Mouse (Mus musculus) limb, embryonic 15.5 days (tissue): Measurements from ENCODE around the gene Epyc. TPM values are rescaled to one million over a fixed set of nuclear protein-coding genes. Genes with fewer than 3 reads are reported as not detected.

Source experiments
- ATAC-seq: fragments of 200-750 bp; cut with Nextera tagmentation; 2 replicates; pipeline ENCODE4 v1.8.0; 2017; ENCODE audit warnings: low read depth, moderate TSS enrichment; ENCODE audit not compliant: insufficient number of reproducible peaks, low FRiP score, low TSS enrichment
- H3K27ac ChIP-seq: fragments of 300-500 bp; sonication (generic); 2 replicates; pipeline ENCODE4 v1.5.1; 2015; ENCODE audit warnings: moderate library complexity, mild to moderate bottlenecking, inconsistent platforms
- H3K27me3 ChIP-seq: fragments of 300-500 bp; sonication (generic); 2 replicates; pipeline ENCODE4 v1.6.1; 2015; ENCODE audit warnings: inconsistent platforms
- H3K36me3 ChIP-seq: fragments of 300-500 bp; sonication (generic); 2 replicates; pipeline ENCODE4 v1.6.1; 2015; ENCODE audit warnings: inconsistent platforms
- H3K4me1 ChIP-seq: fragments of 300-500 bp; sonication (generic); 2 replicates; pipeline ENCODE4 v1.6.1; 2015; ENCODE audit warnings: inconsistent platforms
- H3K4me2 ChIP-seq: fragments of 300-500 bp; sonication (generic); 2 replicates; pipeline ENCODE4 v1.6.1; 2015; ENCODE audit warnings: mild to moderate bottlenecking, inconsistent platforms
- H3K4me3 ChIP-seq: fragments of 300-500 bp; sonication (generic); 2 replicates; pipeline ENCODE4 v1.5.1; 2015; ENCODE audit warnings: mild to moderate bottlenecking, inconsistent platforms
- H3K9ac ChIP-seq: fragments of 300-500 bp; sonication (generic); 2 replicates; pipeline ENCODE4 v1.6.1; 2015; ENCODE audit warnings: inconsistent platforms
- H3K9me3 ChIP-seq: fragments of 300-500 bp; sonication (generic); 2 replicates; pipeline ENCODE4 v1.6.1; 2016; ENCODE audit warnings: inconsistent platforms
- WGBS: fragments of 180-500 bp; shearing (Covaris S2); methylation state at CpG from one replicate; pipeline ENCODE4 v1.1.7; 2015; 5-methylcytosine and 5-hydroxymethylcytosine counted together
- polyA plus RNA-seq: library from polyadenylated mRNA; unstranded; fragments of >200 nt; fragmentation: Nextera tagmentation; extraction: Ambion mirVana; gene quantifications from 2 replicates; pipeline ENCODE4 v1.2.1, GENCODE M21; 2015

Epyc gene
- polyA plus RNA-seq, 1 experiment from 2014 or later: 53.5 TPM

GRCm38 (mm10) chr10:97668656-97669055, 24.8 kb downstream of the Epyc start:
- Histone ChIP-seq H3K4me3 (no peak overlapping the region), H3K27ac (peak overlapping the region; percentile 79), H3K27me3 (no peaks in the 10 kb centered on the region), H3K36me3 (no peaks in the 10 kb centered on the region), H3K9me3 (no peaks in the 10 kb centered on the region), H3K4me1 (peaks cover 3% of the 10 kb centered on the region; the same call in 1 of the 2 replicates), H3K9ac (no peak overlapping the region), H3K4me2 (no peak overlapping the region)
- ATAC-seq: peak; percentile 55; the same call in 1 of the 2 replicates
- 43% methylated on average over 4 of the region's 4 CpGs for WGBS

GRCm38 (mm10) chr10:97670202-97670601, 26.3 kb downstream of the Epyc start:
- no peak overlapping the region for H3K27ac ChIP-seq
- no peaks in the 10 kb centered on the region for H3K9me3 ChIP-seq
- no peak overlapping the region for H3K9ac ChIP-seq
- ATAC-seq: no peak
- WGBS: 46% methylated on average over 4 of the region's 4 CpGs
- H3K4me1 ChIP-seq: peaks cover 3% of the 10 kb centered on the region; the same call in 1 of the 2 replicates
- no peak overlapping the region for H3K4me2 ChIP-seq
- no peak overlapping the region for H3K4me3 ChIP-seq
- H3K27me3 ChIP-seq: no peaks in the 10 kb centered on the region
- H3K36me3 ChIP-seq: no peaks in the 10 kb centered on the region

GRCm38 (mm10) chr10:97673239-97673638, 29.4 kb downstream of the Epyc start:
- H3K36me3 ChIP-seq: no peaks in the 10 kb centered on the region
- no peaks in the 10 kb centered on the region for H3K9me3 ChIP-seq
- H3K4me2 ChIP-seq: no peak overlapping the region
- no peak overlapping the region for H3K27ac ChIP-seq
- ATAC-seq: no peak
- no peaks in the 10 kb centered on the region for H3K27me3 ChIP-seq
- H3K9ac ChIP-seq: no peak overlapping the region
- H3K4me1 ChIP-seq: peaks cover 2% of the 10 kb centered on the region; the same call in 1 of the 2 replicates
- no peak overlapping the region for H3K4me3 ChIP-seq
- WGBS: 66% methylated on average over 2 of the region's 2 CpGs

GRCm38 (mm10) chr10:97682981-97683380, 39.1 kb downstream of the Epyc start:
- no peak for ATAC-seq
- Histone ChIP-seq H3K27ac (no peak overlapping the region), H3K4me1 (no peaks in the 10 kb centered on the region), H3K4me3 (no peak overlapping the region), H3K27me3 (no peaks in the 10 kb centered on the region), H3K9ac (no peak overlapping the region), H3K9me3 (no peaks in the 10 kb centered on the region), H3K36me3 (no peaks in the 10 kb centered on the region), H3K4me2 (no peak overlapping the region)

- Histone ChIP-seq H3K36me3 (no peaks in the 10 kb centered on the region), H3K4me2 (no peak overlapping the region), H3K9me3 (no peaks in the 10 kb centered on the region), H3K27ac (no peak overlapping the region), H3K4me3 (no peak overlapping the region), H3K27me3 (no peaks in the 10 kb centered on the region), H3K9ac (no peak overlapping the region), H3K4me1 (no peaks in the 10 kb centered on the region)
- ATAC-seq: no peak
- WGBS: 82% methylated on average over 1 of the region's 1 CpGs
These were observed 43.3 kb downstream of the Epyc start for GRCm38 (mm10) chr10:97687198-97687597.

- H3K27ac ChIP-seq: no peak overlapping the region
- H3K36me3 ChIP-seq: no peaks in the 10 kb centered on the region
- H3K9ac ChIP-seq: no peak overlapping the region
- no peaks in the 10 kb centered on the region for H3K27me3 ChIP-seq
- no peak overlapping the region for H3K4me3 ChIP-seq
- H3K9me3 ChIP-seq: 0 out of 2 replicates have a peak, but pooled peaks cover 4% of the 10 kb centered on the region
- WGBS: 71% methylated on average over 3 of the region's 3 CpGs
- no peaks in the 10 kb centered on the region for H3K4me1 ChIP-seq
- ATAC-seq: no peak
- no peak overlapping the region for H3K4me2 ChIP-seq
These were observed 45.6 kb downstream of the Epyc start for GRCm38 (mm10) chr10:97689425-97689824.

- no peak within 1 kb of the TSS for H3K4me3 ChIP-seq
- 0 out of 2 replicates have a peak, but pooled peaks cover 4% of the 10 kb centered on the region for H3K9me3 ChIP-seq
- no peaks in the 10 kb centered on the region for H3K27me3 ChIP-seq
- no peak within 1 kb of the TSS for H3K9ac ChIP-seq
- no peak for ATAC-seq
- no peak within 1 kb of the TSS for H3K27ac ChIP-seq
- H3K4me2 ChIP-seq: no peak within 1 kb of the TSS
- WGBS: 79% methylated on average over 20 of the region's 20 CpGs
- H3K36me3 ChIP-seq: no peaks in the 10 kb centered on the region
- no peaks in the 10 kb centered on the region for H3K4me1 ChIP-seq
These were observed 49.0 kb downstream of the Epyc start, which contains the start of gene Ccer1 for GRCm38 (mm10) chr10:97692913-97693312. Gene Ccer1 (plus strand): TSS chr10:97693059.

- ATAC-seq: no peak
- no peak overlapping the region for H3K4me3 ChIP-seq
- H3K4me2 ChIP-seq: no peak overlapping the region
- 90% methylated on average over 37 of the region's 37 CpGs for WGBS
- no peak overlapping the region for H3K27ac ChIP-seq
- H3K9ac ChIP-seq: no peak overlapping the region
- H3K27me3 ChIP-seq: no peaks in the 10 kb centered on the region
- no peaks in the 10 kb centered on the region for H3K4me1 ChIP-seq
- no peaks in the 10 kb centered on the region for H3K36me3 ChIP-seq
- 0 out of 2 replicates have a peak, but pooled peaks cover 4% of the 10 kb centered on the region for H3K9me3 ChIP-seq
These were observed 49.7 kb downstream of the Epyc start for GRCm38 (mm10) chr10:97693398-97694135.

GRCm38 (mm10) chr10:97702321-97702720, 58.5 kb downstream of the Epyc start:
- Histone ChIP-seq H3K4me3 (no peak overlapping the region), H3K27me3 (no peaks in the 10 kb centered on the region), H3K27ac (no peak overlapping the region), H3K4me2 (no peak overlapping the region), H3K4me1 (no peaks in the 10 kb centered on the region), H3K9ac (no peak overlapping the region), H3K9me3 (no peaks in the 10 kb centered on the region), H3K36me3 (no peaks in the 10 kb centered on the region)
- ATAC-seq: no peak

- no peak overlapping the region for H3K27ac ChIP-seq
- H3K4me1 ChIP-seq: no peaks in the 10 kb centered on the region
- H3K4me2 ChIP-seq: no peak overlapping the region
- H3K36me3 ChIP-seq: no peaks in the 10 kb centered on the region
- no peaks in the 10 kb centered on the region for H3K27me3 ChIP-seq
- H3K9ac ChIP-seq: no peak overlapping the region
- no peak overlapping the region for H3K4me3 ChIP-seq
- no peak for ATAC-seq
- H3K9me3 ChIP-seq: no peaks in the 10 kb centered on the region
- WGBS: 48% methylated on average over 1 of the region's 1 CpGs
These were observed 60.7 kb downstream of the Epyc start for GRCm38 (mm10) chr10:97704562-97704961.

GRCm38 (mm10) chr10:97712687-97713086, 68.8 kb downstream of the Epyc start:
- Histone ChIP-seq H3K36me3 (no peaks in the 10 kb centered on the region), H3K4me3 (no peak overlapping the region), H3K27ac (no peak overlapping the region), H3K4me1 (no peaks in the 10 kb centered on the region), H3K4me2 (no peak overlapping the region), H3K27me3 (no peaks in the 10 kb centered on the region), H3K9me3 (no peaks in the 10 kb centered on the region), H3K9ac (no peak overlapping the region)
- no peak for ATAC-seq
- 5% methylated on average over 5 of the region's 5 CpGs for whole genome bisulfite sequencing

- H3K9ac ChIP-seq: no peak overlapping the region
- no peak overlapping the region for H3K4me2 ChIP-seq
- no peak for ATAC-seq
- WGBS: 78% methylated on average over 4 of the region's 4 CpGs
- no peaks in the 10 kb centered on the region for H3K36me3 ChIP-seq
- H3K4me1 ChIP-seq: 0 out of 2 replicates have a peak, but pooled peaks cover 3% of the 10 kb centered on the region
- no peaks in the 10 kb centered on the region for H3K9me3 ChIP-seq
- no peak overlapping the region for H3K4me3 ChIP-seq
- H3K27me3 ChIP-seq: no peaks in the 10 kb centered on the region
- H3K27ac ChIP-seq: no peak overlapping the region
These were observed 70.7 kb downstream of the Epyc start for GRCm38 (mm10) chr10:97714584-97714983.
